Mouse (Mus musculus): ENCODE measurements around the gene Pld1. TPM values are rescaled to one million over a fixed set of nuclear protein-coding genes. Genes with fewer than 3 reads are reported as not detected.

Gene Pld1
- total RNA-seq, 2 experiments from 2014 or later = 3.2 to 12.7 TPM

DNA sequence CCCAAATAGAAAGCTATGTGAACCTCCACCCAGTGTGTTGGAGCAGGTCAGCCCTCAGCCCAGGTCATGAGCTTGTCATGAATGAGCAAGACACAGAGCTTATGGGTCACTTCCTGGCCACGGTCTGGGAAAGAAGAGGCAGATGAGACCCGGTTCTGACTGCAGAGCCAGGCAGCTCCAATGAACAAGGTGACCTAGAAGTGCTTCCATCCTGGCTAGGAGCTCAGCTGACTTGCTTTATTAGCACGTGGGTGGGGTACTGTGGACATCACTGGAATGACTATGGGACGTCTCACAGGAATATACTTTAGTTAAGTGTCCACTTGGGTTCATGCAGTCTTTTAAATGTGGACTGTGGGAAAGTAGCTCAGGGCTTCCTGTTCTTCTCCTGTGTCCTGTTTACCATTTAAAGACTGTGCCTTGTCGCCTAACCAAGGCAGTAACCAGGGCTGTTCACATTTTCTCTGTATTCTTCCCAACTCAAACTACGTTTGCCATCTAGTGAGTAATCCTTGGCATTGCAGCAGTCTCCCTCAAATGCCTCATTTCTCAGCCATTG lies 169.0 kb downstream of the Pld1 start:
- ATAC-seq (replicated peaks; ENCODE audit: low FRiP score, poor library complexity, severe bottlenecking) = no peak

DNA sequence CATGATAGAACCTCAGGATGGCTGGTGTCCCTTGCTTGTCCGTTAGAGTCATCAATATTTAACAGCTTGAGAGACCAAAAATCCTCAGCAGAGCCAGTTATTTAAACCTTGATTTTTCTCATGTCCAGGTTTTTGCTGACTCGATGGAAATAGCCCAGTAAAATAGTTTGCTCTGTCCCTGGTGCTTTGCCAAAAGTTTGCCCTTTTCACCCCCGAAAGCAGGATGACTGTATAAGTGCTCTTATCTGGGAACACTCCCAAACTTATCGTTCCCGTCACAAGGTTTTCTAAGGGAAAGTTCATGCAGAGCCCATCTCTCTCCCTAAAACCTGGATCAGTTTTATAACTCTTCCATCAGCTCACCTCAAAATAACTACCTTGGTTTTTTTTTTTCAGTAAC lies 173.0 kb downstream of the Pld1 start:
- ATAC-seq (replicated peaks; ENCODE audit: low FRiP score, poor library complexity, severe bottlenecking) = no peak

DNA sequence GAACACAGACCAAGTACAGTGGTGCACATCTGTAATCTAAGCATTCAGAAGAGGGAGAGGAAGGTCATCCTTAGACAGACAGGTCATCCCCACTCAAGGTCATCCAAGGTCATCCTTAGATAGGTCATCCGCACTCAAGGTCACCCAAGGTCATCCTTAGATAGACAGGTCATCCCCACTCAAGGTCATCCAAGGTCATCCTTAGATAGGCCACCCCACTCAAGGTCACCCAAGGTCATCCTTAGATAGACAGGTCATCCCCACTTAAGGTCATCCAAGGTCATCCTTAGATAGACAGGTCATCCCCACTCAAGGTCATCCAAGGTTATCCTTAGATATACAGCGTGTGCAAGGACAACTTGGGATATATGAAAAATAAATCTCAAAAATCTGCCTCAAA lies 175.4 kb downstream of the Pld1 start:
- no peak for ATAC-seq (replicated peaks; ENCODE audit: low FRiP score, poor library complexity, severe bottlenecking)

DNA sequence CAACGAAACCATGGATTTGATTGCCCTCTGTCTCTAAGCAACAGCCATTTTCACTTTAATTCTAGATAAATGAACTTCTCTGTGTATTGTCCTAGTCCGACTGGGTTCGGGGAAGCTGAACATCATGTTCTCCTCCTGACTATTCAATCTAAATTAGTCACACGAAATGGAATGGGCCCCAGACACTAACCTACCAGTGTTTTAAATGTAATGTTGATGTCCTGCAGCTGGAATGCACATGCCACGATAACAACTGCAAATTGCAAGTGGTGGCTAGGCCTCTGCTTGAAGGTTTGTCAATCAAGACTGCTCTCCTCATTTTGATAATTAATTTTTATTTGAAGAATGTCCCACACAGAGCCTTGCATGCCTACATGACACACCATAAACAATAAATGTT lies 203.2 kb downstream of the Pld1 start:
- no peak for ATAC-seq (replicated peaks; ENCODE audit: low FRiP score, poor library complexity, severe bottlenecking)

DNA sequence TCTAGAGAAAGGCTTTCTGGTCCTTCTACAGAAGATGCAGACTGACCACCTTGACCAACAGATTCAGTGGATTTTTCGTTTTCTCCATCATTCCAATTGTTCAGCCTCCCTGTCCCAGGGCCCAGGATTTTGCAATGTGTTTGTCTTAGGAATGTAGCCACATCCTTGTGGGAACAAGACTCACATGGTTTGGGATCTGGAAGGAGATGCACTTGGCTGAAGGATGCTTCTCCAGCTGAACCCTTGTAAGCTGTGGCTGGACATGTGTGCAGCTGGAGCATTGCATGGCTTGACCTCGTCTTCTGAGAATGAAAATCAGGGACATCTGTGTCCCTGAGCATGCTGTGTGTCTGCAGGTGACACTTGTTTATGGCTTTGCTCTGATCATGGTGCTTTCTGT lies 203.6 kb downstream of the Pld1 start:
- no peak for ATAC-seq (replicated peaks; ENCODE audit: low FRiP score, poor library complexity, severe bottlenecking)

DNA sequence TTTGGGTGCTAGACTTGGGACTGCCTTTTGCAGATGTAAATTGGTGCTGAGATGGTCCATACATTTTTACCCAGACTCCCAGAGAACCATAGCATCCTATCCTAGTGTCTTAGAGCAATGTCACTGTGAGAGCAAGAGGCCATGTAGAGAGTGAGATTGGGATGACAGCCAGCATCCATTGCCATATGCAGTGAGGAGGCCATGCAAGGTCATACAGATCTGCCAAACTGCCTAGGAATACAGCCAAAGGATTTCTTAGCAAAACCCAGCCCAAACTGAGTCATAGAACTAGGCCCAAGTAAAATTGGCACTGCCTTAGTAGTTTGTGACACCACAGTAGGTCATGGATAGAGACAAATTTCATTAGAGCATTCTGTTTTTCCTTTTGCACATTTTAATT lies 206.2 kb downstream of the Pld1 start:
- no peak for ATAC-seq (replicated peaks; ENCODE audit: low FRiP score, poor library complexity, severe bottlenecking)

DNA sequence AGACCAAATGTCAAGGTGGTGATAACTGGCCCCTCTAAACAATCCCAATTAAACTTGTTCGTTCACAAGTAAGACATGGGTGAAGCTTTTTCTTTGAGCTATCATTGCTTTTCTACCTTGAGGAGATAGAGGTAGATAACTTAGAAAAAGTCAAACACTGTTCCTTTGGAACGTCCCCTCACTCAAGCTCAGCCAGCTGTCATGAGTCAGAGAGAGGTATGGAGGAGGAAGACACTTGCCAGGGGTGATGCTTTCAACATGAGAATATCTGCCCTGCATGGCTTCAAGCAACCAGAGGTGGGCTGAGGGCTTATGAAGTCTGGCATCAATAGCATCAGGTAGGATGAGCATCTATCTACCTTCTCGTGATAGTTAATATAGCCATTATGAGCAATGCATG lies 207.0 kb downstream of the Pld1 start:
- ATAC-seq (replicated peaks; ENCODE audit: low FRiP score, poor library complexity, severe bottlenecking) = no peak

DNA sequence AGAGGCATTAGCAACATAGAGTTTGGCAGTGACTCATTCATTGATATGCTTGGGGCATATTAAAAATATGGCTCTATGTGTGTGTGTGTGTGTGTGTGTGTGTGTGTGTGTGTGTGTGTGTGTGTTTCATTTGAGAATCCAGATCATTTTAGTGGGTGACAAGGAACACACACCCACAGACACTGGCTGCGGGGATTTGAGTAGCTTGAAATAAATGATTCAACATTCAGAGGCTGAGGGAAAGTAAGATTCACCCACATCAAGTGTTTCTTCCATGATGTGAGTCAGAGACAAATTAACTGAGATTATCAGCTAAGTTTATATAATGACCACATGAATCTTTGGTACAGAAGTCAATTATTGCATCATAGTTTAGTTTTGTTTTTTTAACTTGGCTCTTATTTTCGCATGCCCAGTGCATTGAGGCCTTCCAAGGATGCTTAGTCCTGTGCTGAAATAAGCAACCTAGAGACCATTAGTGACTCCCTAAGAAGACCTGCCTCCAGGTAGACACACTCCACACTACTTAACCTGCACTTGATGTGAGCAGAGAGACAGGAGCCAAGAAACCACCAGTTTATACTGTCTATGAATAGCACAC lies 211.3 kb downstream of the Pld1 start:
- no peak for ATAC-seq (replicated peaks; ENCODE audit: low FRiP score, poor library complexity, severe bottlenecking)

DNA sequence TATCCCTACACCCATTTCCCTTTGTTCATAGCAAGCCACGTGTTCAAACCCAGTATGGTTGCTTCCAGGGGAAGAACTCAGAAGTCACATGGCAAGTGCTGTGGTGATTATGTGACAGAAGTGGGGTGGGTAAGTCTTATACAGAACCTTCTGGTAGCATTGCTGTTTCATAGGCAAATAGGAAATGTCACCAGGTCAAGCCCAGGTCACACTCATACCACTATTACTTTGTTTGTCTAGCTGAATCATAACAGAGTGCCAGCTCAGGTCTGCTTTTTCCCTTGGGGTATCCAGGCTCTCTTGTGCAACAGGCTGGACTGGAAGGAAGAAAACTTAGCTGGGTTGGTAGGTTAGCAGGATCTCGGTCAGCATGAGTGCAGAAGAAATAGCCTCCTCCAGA lies 219.5 kb downstream of the Pld1 start:
- no peak for ATAC-seq (replicated peaks; ENCODE audit: low FRiP score, poor library complexity, severe bottlenecking)

DNA sequence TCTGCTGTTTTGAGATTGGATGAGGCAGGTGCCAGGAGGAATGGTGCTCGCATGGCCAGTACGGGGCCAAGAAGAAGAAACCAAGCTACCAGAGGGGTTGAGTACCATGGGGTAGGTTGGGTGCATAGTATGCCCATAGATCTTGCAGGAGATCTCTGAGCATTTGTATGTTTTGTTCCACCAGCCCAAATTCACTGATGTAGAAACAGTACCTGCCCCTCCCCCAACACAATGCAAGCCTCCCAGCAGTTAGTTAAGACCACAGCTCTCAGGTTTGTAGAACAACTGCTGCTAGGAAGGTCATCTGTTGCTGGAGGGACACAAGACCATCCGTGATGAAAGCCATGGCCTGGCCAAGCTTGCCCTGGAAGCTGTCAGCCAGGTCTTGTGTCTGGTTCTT lies 220.4 kb downstream of the Pld1 start:
- no peak for ATAC-seq (replicated peaks; ENCODE audit: low FRiP score, poor library complexity, severe bottlenecking)

DNA sequence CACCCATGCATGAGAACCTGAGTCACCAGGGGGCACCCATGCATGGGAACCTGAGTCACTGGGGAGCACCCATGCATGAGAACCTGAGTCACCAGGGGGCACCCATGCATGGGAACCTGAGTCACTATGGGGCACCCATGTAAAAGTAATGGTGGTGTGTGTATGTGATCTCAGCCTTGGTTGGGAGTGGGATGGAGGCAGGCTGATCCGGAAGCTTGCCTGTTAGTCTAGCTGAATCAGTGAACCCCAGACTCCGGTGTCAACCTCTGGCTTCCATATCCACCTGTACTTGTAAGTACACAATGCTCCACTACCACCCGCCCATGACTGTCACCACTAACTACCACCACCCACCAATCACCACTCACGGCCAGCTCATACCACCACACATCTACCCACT lies 223.9 kb downstream of the Pld1 start:
- ATAC-seq (replicated peaks; ENCODE audit: low FRiP score, poor library complexity, severe bottlenecking) = no peak

DNA sequence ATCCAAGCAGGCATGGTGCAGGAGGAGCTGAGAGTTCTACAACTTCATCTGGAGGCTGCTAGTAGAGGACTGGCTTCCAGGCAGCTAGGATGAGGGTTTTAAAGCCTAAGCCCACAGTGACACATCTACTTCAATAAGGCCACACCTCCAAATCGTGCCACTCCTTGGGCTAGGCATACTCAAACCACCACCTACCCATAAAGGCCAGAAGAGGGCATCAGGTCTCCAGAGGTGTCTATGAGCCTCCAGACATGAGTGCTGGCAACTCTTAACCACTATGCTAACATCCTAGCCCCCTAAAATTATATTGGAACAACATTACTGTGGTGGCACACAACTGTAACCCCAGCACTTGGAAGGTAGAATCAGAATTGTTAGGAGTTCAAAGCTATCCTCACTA lies 226.2 kb downstream of the Pld1 start:
- ATAC-seq (replicated peaks; ENCODE audit: low FRiP score, poor library complexity, severe bottlenecking) = no peak

DNA sequence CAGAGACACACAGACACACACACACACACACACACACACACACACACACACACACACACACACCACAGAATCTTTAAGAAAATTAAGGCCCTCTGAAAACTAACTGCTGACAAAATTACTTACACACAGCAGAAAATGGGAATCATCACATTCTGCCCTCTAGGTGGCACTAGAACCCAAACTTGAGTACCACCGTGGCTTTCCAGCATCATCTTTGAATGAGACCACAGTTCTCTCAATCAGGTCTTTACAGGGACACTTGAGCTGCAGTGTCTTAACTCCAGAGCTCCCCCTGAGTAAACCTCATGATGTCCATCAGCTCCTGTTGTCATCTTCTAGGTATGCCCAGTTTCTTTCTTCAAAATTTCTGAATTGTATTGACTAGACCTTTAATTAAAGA lies 227.1 kb downstream of the Pld1 start:
- ATAC-seq (replicated peaks; ENCODE audit: low FRiP score, poor library complexity, severe bottlenecking) = no peak

DNA sequence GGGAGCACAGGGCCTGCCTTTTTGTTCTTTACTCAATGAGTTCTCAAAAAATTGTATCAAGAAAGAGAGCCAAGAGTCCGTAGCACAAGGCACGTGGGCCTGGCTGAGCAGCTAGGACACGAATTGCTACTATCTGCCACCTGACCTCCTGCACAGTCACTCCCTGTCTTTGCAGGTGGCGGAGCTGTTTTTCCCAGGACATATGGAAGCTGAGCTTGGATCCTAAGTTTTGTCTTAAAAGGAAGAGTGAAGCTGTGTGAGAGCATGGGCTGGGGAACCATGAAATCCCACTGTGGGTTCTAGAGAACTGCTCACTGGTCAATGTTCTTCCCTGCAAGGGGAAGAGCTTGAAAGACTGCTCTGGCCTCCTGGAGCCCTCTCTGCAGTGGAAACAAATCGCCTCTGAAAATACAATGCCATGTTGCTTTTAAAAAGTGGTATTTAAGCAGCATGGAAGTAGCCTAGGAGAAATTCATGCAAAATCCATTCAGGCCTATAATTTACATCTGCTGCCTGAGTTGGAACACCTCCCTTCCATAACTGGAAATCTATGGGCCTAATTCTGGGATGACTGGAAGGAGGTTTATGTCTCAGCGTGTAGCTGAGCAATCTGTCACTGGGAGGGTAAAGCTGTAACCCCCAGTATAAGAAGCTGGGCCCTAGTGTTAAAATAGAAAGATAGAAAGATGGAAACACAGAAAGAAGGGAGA lies 229.5 kb downstream of the Pld1 start:
- ATAC-seq (replicated peaks; ENCODE audit: low FRiP score, poor library complexity, severe bottlenecking) = no peak

DNA sequence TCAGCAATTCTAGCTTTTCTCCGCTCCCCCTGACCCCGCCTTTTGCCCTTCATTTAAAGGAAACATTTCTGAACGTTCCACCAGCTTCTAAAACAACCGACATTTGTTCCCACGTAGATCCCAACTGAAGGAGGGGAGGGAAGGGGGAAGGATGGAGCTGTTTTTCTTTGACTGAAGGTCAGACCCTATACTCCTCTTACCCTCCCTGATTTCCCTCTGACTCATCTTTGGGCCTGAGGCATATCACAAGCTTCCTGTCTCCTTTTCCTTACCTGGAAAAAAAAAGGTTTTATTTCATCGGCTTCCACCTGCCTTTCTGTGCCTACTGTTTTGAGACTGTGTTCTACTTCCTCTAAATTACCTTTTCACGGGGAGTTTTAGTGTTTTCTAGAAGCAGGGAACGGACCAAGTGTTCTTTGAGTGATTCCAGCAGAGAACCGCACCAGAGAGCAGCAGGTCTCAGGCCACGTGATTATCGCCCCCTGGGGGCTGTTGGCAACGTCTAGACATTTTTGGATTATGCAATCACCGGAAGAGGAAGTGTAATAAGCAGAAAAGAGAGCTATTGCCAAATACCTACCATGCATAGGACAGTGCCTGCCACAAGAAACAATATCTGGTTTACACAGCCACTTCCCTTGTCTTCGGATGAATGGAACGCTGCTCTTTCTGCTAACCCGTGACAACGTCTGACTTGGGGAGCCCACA lies 232.6 kb downstream of the Pld1 start:
- ATAC-seq (replicated peaks; ENCODE audit: low FRiP score, poor library complexity, severe bottlenecking) = no peak

DNA sequence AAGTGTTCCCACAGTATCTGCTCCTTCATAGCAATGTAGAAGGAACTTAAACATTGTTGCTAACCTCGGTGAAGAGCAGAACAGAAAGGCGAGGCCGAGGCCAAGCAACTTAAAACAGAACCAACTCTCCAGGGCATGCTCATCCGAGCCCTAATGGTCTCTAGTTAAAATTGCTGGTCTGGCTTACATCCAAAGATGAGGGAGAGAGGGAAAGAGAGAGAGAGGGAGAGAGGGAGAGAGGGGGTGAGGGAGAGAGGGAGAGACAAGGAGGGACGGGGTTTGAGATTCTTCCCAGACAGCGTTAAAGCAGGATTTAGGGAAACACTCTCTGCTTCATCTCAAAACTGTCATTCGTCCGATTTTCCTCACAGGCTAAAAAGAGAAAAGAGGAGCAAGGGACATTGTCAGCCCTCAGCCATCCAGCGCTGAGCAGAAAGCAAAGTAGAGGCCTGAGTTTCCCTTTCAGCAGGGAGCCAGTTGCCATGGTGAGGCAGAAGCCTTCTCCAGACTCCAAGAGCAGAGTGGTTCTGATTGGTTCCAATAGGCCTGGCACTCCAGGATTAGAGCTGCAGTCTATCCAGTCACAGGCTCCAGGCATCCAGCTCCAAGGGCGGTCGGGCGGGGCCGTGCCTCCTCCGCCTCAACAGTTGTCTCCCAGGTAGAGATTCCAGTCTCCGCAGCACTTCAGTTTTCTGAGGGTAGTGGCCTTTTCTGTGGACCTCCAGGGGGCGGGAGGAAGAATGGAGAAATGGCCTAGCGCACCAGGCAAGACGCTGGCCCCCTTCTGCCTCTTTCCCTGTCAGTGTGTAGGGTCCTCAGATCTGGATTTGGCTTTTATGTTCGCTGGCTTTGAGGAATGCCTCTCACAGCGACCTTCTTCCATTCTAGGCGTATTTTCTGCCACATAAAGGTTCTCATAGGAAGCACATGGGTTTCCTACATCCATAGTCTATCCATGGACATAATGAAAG lies 237.8 kb downstream of the Pld1 start:
- no peak for ATAC-seq (replicated peaks; ENCODE audit: low FRiP score, poor library complexity, severe bottlenecking)

DNA sequence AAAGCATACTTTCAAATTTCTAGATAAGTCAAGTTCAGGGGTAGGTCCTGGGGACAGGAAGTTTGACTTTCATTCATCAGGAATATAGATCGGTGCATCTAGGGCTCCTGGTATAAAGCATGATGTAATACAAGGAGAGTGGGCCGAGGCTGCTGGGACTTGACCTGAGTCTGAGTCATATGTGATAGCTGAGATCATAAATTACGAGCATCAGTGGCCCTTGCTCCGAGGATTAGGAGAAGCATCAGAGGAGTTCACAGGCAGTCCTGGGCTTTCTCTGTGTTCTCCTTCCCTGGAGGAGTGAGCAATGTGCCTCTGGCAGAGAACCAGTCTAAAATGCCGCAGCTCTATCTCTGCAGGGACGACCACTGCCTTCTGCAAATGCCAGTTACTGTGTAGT lies 239.8 kb downstream of the Pld1 start:
- no peak for ATAC-seq (replicated peaks; ENCODE audit: low FRiP score, poor library complexity, severe bottlenecking)

Data from erythroblast, adult 5-6 weeks (primary cell).